Mouse (Mus musculus): ENCODE measurements around the gene Ldb3.

- TF ChIP-seq POLR2A (IDR thresholded peaks at IDR 0.05; ENCODE audit: borderline replicate concordance, extremely low read depth, insufficient read depth, insufficient read length, poor library complexity, severe bottlenecking): no peak
- TF ChIP-seq CTCF (IDR thresholded peaks at IDR 0.05; ENCODE audit: borderline replicate concordance, extremely low read depth, insufficient read depth, insufficient read length): no peak
These were observed 44.4 kb upstream of the Ldb3 start for GRCm38 (mm10) chr14:34632722-34633448.

Measured in brain, embryonic 14.5 days (tissue).